Mouse (Mus musculus) megakaryocyte progenitor cell, adult 5-6 weeks (primary cell): Measurements from ENCODE around the gene Tmem165. TPM values are rescaled to one million over a fixed set of nuclear protein-coding genes. Genes with fewer than 3 reads are reported as not detected.
A peak's percentile ranks its signal among the peaks of the same experiment; 100 is the strongest.

ENCODE experiments used
- ATAC-seq: replicated peaks from 2 replicates; pipeline ENCODE4 v1.8.0; 2016; ENCODE audit warnings: mild to moderate bottlenecking, moderate TSS enrichment, inconsistent platforms; ENCODE audit not compliant: poor library complexity
- total RNA-seq, 2 experiments: library from RNA; stranded (forward) in 1 of 2; stranded (reverse) in 1 of 2; fragments of 157-497, 149-512 nt in 1 of 2; fragments of 200-1000 nt in 1 of 2; gene quantifications; 2 replicates each; pipeline versions ENCODE4 v1.2.3 to v1.2.4; 2015 to 2017

The Tmem165 gene
- total RNA-seq, 2 experiments from 2014 or later: 118 to 132 TPM

DNA sequence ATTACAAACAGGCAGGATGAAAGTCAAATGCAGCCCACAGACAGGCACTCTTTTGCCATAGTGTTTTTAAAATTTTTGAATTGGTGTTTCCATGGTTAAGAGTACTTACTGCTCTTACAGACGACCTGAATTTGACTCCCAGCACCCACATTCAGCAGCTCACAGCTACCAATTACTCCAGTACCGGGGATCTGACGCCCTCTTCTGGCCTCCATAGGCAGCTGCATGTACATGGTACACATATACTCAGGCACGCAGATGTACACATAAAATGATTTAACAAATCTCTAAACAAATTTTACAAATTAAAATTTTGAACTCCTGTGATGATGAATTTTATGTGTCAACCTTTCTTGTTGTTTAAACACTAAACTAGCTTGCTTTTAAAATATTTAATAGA, 13.2 kb upstream of the Tmem165 start:
- ATAC-seq: no peak

DNA sequence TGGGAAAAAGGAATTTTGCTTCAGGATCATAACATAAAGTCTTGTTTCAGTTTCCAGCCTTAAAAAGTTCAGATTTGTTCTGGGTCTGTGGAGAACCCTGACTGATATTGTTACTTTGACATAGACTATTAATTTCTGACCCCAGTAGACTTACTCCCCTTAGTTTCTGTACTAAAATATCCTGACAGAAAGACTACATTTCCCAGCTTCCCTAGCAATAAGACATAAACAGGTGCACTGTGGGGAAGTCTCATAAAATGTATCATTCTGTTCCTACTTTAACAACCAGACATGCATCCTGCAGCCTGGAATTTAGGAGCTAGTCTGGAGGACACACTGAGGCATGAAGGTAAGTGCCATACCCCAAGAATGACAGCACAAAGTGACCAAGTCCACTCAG, 12.6 kb upstream of the Tmem165 start:
- ATAC-seq: no peak

DNA sequence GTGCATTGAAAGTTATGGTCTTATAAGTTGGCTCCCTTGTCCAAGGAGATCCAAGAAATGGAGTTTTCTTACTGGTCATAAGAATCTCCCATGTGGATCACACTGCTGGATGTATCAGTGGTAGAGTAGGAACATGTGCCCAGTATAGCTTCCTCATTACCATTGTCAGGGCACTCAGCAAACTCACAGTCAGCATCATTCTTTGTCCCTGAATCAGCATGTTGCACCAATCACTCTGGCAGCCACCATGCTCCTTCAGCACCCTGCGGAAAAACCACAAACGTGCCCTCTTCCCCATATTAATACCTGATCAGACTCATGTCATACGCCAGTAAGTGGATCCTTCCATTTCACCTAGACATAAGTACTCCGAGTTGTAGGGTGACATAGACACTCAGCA, 8.6 kb upstream of the Tmem165 start:
- no peak for ATAC-seq

DNA sequence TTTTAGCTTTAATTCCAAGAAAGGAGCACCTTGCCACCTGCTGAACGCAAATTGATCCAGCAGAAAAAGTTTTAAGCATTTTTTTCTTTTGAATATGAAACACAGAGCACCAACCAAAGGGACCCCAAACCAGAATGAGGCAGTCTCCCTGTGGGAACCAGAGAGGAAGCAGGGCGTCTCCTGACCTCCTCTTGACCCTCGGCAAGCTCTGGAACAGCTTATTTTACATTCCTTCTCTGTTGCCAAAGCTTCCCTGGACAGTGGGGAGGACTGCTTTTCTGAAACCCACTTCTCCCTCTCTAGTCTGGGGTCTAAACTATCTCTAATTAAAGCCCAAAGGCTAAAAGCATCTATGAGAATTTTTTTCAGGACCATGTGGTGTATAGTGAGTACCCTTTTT, 7.3 kb upstream of the Tmem165 start:
- ATAC-seq: no peak

DNA sequence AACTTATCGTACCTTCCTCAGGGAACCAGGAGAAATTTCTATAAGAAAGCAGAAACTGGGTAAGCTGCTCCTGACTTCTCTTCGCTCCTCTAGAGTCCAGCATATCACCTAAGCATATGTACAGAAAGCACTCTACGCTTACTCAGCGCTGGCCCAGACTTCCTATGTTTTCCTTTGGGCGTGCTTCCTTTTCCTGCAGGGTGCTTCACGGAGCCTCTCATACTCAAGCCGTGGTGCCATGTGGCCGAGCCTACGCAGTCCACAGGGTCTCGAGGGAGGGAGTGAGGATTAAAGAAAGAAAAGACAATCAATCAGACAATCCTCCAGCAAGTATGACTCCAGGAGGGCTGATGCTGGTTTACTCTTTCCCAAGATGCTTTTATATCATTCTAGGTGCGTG, 6.8 kb upstream of the Tmem165 start:
- ATAC-seq: no peak

DNA sequence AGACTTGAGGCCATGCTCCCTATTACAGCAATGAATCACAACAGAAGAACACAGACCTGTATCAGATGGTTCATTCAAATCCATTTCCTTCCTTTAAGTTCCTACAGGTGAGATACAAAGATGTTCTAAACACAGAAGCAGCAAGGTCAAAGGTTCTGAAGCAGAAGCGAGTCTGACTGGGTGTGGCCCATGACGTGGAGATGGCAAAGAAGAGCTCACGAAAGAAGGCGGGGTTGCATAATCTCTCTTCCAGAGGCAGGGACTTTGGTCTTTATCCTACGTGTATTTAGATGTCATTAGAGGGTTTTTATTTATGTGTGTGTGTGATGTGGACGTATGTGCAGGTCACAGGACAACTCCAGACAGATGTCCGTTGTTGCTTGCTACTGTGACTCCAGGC, 6.0 kb upstream of the Tmem165 start:
- ATAC-seq: peak; percentile 38; the same call in 1 of the 2 replicates

DNA sequence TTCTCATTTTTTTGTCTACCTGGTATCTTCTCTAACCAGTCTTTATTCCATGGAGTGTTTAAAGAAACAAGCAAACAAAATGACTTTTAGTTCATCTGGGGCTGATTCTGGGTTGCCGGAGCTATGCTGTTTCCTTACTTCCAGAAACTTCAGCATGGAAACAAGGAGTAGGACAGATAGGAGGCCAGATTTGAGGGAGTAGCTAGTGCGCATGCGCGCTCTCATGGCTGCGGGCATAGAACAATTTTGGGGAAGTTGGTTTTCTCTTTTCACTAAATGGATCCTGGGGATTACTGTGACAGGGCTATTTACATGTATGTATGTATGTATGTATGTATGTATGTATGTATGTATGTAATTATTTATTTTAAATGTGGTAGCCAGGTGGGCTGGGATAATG, 4.5 kb upstream of the Tmem165 start:
- no peak for ATAC-seq

DNA sequence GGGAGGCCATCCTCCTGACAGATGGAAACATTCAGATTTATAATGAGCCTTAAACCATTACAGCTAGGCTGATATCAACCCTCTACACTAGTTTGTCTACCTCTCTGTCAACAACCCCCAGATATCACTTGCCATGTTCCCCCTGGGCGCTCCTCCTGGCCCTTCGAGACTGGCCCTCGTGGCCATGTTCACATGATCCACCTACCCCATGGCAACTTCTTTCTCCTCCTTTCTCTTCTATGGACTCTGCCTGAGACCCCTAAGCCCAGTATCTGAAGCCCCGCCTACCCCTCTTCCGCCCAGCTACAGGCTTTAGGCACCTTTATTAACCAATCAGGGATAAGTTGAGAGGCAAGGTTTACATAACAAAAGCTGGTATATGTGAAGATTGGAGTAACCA, 3.9 kb upstream of the Tmem165 start:
- ATAC-seq: no peak

DNA sequence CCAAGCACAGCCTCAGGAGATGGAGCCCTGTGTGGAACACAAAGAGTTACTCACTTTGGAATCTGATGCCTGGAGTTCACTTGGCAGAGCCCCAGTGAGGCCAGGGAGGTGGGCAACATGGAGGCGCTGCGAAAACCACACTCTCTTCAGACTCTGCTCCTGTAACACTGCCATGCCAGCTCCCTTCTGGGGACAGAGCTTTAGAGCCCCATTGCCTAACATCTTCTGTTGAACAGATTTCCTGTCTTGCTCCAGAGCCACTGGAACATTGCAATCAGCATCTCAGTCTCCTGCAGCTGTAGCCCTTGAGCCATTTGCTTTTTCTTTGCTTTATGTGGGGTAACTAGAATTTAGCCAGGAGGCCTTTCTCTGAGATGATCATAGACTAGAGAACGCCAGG, 1.4 kb upstream of the Tmem165 start:
- peak; percentile 45 for ATAC-seq

DNA sequence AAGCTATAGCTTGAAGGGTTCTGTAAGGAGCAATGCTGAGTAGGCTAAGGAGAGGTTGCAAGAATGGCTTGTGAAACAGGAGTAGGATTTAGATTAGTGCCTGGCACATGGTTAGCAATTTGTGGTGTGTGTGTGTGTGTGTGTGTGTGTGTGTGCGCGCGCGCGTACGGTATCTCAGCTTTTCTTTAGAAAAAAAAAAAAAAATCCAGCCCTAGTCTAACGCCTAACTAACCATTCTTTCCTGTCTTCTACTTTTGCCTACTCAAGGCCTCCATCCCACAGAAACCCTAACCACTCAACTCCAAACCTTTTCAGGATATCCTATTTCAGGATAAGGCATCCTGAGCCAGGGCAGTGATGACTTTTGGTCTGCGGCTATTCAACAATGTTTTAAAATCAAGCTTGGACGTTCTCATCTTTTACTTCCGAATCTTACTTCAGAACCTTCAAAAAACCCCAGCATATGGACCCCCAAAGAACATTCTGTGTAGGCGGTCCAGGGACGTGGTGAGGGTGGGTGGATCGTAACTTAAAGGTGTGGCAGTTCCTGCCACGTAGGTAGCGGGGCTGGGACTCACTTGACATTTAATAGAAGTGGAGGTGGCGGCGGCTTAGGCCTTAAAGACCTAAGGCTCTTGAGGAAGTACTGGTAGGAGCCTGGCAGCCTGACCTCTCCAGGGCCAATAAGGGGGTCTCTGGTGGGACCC, 484 bp upstream of the Tmem165 start:
- no peak for ATAC-seq

DNA sequence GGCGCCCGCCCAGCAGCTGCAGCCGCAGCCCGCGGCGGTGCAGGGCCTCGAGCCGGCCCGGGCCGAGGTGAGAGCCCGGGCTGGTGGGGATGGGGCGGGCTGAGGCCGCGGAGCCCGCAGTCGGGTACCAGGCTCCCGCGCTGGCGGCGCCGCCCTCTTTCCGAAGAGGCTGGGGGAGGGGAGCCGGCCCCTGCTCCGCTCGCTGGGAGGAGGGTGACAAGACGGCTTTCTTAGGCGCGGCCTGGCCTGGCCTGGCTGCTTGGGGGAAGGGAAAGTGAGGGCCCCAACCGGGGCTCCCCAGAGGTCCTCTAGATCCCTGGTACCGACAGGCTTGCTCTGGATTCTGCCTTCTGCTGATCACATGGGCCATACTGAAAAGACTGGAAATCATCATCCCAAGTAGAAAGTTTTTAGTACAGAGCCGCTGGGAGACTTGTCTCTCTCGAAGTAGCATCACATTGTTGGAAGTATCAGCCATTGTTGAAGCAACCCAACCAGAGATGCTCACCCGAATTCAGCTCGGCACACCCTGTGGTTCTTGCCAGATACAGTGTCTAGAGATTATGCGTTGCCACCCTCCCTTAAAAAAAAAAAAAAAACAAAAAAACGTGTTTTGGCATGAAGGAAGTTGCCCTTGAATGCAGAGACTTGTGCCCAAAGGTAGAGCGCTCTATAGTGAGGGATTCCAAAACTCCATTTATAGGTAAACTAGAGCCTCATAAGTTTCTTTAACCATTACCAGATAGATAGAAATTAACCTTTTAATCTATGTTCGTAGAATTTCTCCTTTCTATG, 803 bp downstream of the Tmem165 start:
- peak; percentile 47 for ATAC-seq

DNA sequence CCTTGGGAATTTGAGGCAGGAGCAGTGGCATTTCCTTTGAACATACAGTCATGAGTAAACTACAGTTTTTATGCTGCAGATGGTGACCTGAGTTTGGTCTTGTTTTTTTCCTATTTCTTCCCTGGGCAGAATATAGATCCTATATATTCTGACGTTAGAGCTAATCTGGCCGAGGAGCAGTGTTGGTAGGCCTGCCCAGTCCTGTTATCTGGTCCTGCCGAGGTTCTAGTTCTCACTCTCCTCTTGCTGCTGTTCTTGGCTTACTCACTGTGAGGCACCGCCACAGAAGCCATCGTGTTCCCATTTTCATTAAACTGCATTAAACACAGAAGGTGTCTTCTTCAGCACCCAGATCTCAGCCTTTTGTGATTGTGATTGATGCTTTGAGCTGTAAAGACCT, 4.2 kb downstream of the Tmem165 start:
- ATAC-seq: no peak

DNA sequence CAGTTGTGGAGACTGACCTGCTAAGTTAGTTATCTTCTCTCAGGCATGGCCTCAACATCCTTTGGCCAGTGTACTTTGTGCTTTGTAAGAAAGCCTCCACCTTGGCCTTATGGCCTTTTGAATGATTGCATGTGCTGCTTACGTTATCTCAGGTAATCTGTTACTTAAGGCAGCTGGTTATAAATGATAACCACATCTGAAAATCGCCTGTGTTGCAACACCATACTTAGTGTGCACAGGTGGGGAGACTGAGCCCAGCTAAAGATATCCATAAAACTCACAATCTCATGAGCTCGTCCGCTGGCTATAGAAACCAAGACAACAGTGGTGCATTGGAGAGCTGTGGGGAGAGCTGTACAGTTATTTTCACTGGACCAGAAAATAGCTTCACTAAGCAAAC, 6.9 kb downstream of the Tmem165 start:
- no peak for ATAC-seq

DNA sequence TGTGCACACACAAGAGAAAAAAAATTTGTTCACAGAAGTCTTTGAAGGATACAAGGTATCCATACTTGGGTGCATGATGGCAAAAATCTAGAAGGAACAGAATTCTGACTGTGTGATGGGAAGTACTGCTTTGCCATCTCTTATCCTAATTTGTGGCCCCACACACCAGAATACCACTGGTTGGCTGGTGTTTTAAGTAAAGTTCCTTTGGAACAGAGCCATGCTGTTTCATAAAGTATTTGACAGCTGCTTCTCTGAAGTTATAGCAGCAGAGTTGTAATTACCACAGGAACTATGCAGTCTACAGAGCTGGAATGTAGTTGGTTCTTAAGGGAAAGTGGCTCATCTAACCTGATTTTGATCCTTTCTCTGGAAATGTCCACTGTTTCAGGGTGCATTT, 9.4 kb downstream of the Tmem165 start:
- ATAC-seq: no peak

DNA sequence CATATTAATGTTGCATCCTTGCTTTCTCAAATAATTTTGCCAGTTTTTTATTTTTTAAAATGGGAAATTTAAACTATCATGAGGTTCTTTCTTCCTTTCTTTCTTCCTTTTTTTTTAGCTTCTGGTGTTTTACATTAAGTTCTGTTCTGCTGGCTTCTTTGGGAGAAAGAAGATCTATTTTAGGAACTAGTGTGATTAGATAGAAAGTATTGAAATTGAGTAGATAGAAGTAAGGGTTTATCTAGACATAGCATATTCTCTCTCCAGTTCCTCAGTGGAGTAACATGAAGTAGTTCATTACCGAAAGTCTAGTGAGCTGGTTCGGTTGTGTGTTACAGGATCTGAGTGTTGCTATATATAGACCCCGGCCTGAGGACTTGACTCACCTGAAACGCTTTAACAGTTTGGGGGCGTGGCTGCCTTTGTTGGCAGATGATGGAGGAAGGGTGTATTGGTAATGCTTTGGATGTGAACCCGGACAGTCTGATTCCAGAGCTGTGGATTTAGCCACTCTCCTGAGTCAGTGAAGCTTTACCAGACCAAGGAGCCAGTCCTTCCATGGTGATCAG, 10.8 kb downstream of the Tmem165 start:
- no peak for ATAC-seq

DNA sequence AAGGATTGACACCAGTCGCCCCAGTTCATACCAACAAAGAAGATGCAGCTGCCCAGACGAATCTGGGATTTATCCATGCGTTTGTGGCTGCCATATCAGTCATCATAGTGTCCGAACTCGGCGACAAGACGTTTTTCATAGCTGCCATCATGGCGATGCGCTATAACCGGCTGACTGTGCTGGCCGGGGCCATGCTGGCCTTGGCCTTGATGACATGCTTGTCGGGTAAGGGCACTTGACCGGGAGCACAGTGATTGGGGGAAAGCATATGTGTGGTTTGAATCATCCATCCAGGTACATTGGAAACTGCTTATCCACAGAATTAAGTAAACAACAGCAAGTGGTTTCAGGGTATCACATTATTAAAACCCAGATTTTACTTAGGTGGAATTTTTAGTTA, 15.7 kb downstream of the Tmem165 start:
- ATAC-seq: no peak

DNA sequence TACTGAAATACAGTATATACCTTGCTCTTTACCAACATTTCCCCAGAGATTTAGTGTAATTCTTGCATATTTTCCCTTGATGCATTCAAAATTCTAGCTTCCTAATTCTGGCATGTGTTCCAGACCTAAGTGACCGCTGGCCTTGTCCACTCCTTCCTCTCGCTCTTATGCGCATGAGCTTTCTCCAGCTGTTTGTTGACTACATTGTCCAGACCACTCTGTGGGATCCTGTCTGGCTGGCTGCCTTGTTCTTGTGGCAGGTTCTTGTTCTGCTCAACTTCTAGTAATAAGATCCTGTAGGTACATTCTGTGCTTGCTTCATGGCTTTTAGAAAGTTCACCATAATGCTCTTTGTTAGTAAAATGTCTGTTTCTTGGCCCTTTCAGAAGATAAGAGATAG, 19.5 kb downstream of the Tmem165 start:
- no peak for ATAC-seq

DNA sequence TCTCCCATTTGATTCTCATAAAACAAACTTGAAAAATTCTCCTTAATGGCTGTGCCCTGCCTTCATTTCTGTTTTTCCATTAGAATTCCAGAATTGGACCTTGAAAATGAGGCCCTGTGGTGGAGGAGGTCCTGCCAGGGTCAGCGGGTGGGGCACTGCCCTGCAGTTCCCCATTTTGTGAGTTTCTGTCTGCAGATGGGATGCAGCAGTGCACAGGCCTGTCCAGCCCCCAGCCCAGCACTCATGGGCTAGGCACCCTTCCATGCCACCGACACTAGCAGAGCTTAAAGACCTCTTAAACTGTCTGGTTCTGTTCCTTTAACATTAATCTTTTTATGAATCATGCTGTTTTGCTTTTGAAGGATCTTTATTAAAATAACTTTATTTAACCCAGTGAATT, 22.2 kb downstream of the Tmem165 start:
- ATAC-seq: no peak

DNA sequence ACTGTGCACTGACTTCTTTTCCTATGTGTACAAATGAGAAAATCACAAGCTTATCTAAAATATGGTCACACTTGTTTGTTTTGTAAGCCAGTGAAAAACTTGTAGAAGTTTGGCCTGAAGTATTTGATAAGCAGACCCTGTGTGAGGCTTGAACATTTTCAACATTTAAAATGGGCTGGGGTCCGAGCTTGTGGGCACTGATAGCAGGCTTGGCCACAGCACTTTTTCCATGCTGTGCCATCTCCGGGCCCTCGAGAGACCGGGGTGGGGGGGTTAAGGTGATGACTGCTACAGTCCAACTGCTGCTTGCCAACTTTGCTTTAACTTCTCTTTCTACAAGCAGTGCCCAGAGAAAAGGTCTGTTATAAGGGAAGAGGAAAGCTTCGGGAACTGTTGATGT, 24.4 kb downstream of the Tmem165 start:
- ATAC-seq: no peak

DNA sequence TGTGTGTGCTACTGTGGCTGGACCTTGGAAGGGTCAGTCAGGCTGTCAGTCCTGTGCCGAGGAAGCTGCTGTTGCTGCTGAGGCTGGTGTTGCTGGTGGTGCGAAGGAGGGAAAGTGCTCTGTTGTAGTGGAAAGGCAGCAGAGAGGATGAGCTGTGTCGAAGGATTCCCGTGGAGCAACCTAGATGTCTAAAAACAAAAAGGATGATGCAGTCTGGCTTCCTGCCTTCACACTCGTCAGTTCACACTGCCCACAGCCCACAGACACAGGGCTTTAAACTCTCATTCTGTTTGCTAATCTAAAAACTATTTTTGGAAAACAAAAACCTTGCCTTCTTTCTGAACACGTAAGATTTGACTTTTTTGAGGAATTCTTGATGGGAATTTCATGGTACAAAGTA, 33.0 kb downstream of the Tmem165 start:
- ATAC-seq: no peak

DNA sequence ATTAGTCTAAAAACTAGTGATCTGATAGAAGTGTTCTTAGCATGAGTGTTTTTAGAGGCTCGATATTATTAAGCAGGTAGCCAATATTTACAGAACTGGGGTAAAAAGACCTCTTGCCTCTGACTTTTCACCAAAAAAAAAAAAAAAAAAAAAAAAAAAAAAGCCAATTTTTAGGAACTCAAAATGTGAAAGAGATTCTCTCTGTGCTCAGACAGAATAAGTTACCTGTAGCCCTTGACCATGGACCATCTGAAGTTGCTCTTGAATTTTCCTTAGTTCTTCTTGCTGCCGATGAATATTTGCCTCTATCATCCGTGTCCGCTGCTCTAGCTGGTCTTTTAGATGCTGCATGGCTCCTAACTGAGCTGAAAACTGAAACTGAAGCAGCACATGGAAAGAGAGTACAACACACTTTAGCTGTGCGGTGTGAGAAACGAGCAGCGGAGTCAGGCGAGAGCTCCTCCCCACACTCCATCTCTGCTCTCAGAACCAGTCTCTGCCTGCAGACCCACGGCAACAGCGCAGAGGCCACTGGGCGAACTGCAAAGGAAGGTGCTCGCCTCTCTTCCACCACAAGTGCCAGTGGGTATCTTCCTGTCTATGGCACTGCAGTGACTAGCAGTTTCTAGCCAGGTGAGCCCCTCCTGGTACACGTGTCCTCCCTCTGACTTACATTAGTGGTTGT, 47.6 kb downstream of the Tmem165 start:
- no peak for ATAC-seq

DNA sequence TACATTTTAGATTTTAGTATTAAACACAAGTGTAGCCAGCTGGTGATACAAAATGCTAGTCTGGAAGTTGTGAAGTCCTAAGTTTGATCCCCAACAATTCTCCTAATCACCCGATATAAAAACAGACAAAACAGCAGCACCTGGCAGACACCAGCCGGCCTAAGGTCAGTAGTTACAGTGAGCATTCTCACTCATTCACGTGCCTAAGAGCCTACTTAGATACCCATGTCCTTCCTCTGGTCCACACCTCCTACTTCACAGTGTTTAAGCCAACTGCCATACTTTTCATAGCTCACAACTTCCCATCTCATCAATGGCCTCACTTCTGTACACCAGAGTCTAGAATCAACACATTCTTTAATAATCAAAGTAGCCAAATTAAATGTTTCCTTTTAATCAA, 59.6 kb downstream of the Tmem165 start:
- ATAC-seq: no peak
